ENCODE assay signal across 16 mouse cellular contexts in genomic region chr11:116369051-116369450, GRCm38 (mm10). TPM values are rescaled to one million over a fixed set of nuclear protein-coding genes. Genes with fewer than 3 reads are reported as not detected.
A peak's percentile ranks its signal among the peaks of the same experiment; 100 is the strongest.
DNase-seq lines count a peak whose midpoint lies in the region; ATAC-seq and TF ChIP-seq lines count a peak whose summit lies in the region.
"Had no signal": no experiment of that assay in that cellular context is flagged by ENCODE, and none has a peak within 500 bp of the region (broad histone marks: within the 10 kb centered on the region; RNA-seq: fewer than 3 reads in every experiment).

No protein-coding gene starts in this region.

- peaks cover 22% of the 10 kb centered on the region for H3K4me1 ChIP-seq in limb, embryonic 12.5 days (replicated peaks)
- H3K4me1 ChIP-seq in limb, embryonic 10.5 days = peaks cover 24% of the 10 kb centered on the region
- H3K4me1 ChIP-seq in bone marrow macrophage, adult 2 months (ENCODE audit: control insufficient read depth, insufficient read depth, low read length) = peaks cover 27% of the 10 kb centered on the region
- H3K4me1 ChIP-seq: neural tube, embryonic 15.5 days had no signal

- 0 out of 2 replicates have a peak overlapping the region, but pooled peaks have one; percentile 17 for H3K27ac ChIP-seq in limb, embryonic 12.5 days
- no peak overlapping the region for H3K27ac ChIP-seq in limb, embryonic 10.5 days
- H3K27ac ChIP-seq in bone marrow macrophage, adult 2 months (ENCODE audit: insufficient read depth, low read depth, low read length) = 0 out of 2 replicates have a peak overlapping the region, but pooled peaks have one; percentile 3
- H3K27ac ChIP-seq: embryonic facial prominence, embryonic 13.5 days; heart, embryonic 15.5 days; hindbrain, embryonic 13.5 days; layer of hippocampus, adult 2 months; neural tube, embryonic 15.5 days had no signal

- H3K4me3 ChIP-seq in limb, embryonic 12.5 days (replicated peaks) = no peak overlapping the region
- H3K4me3 ChIP-seq in limb, embryonic 10.5 days = no peak overlapping the region
- no peak overlapping the region for H3K4me3 ChIP-seq in bone marrow macrophage, adult 2 months (ENCODE audit: insufficient read depth, low read length)
- H3K4me3 ChIP-seq: embryonic facial prominence, embryonic 13.5 days; heart, embryonic 15.5 days; hindbrain, embryonic 13.5 days; layer of hippocampus, adult 2 months; neural tube, embryonic 15.5 days had no signal

- ATAC-seq in limb, embryonic 12.5 days (ENCODE audit: insufficient number of reproducible peaks, insufficient read depth, low FRiP score, low TSS enrichment, low read depth) = no peak

- no peak for TF ChIP-seq CTCF in bone marrow macrophage, adult 2 months (IDR thresholded peaks at IDR 0.05; ENCODE audit: low read depth, low read length)

- no peak for TF ChIP-seq POLR2A in bone marrow macrophage, adult 2 months (IDR thresholded peaks at IDR 0.05; ENCODE audit: borderline replicate concordance, low read depth, low read length)

- no peaks in the 10 kb centered on the region for H3K27me3 ChIP-seq in limb, embryonic 12.5 days
- H3K27me3 ChIP-seq in limb, embryonic 10.5 days (ENCODE audit: low read depth, poor library complexity, severe bottlenecking) = no peaks in the 10 kb centered on the region
- H3K27me3 ChIP-seq: embryonic facial prominence, embryonic 13.5 days; heart, embryonic 15.5 days; hindbrain, embryonic 13.5 days; neural tube, embryonic 15.5 days had no signal

- H3K9ac ChIP-seq in limb, embryonic 12.5 days (replicated peaks) = no peak overlapping the region
- H3K9ac ChIP-seq: embryonic facial prominence, embryonic 13.5 days; heart, embryonic 15.5 days; hindbrain, embryonic 13.5 days; neural tube, embryonic 15.5 days had no signal

- WGBS in limb, embryonic 12.5 days = 90% methylated on average over 14 of the region's 14 CpGs
- 95% methylated on average over 14 of the region's 14 CpGs for WGBS in limb, embryonic 10.5 days

- H3K4me2 ChIP-seq in limb, embryonic 12.5 days = no peak overlapping the region
- H3K4me2 ChIP-seq: embryonic facial prominence, embryonic 13.5 days; heart, embryonic 15.5 days; hindbrain, embryonic 13.5 days; neural tube, embryonic 15.5 days had no signal

- no peak for DNase-seq in limb, embryonic 10.5 days (ENCODE audit: low spot score)
- peak; percentile 59 for DNase-seq in CD4-positive helper T cell, adult 2 months (ENCODE audit: low read depth, low spot score)
- peak; percentile 68 for DNase-seq in naive thymus-derived CD4-positive, alpha-beta T cell, adult 2 months (ENCODE audit: low read depth)
- no peak for DNase-seq in testis, postnatal 10 days (ENCODE audit: low spot score)
- DNase-seq in frontal cortex, postnatal 14 days (ENCODE audit: low spot score in 2 of 2) = no peak
- DNase-seq: adrenal gland, postnatal 25 days; cerebellum, postnatal 25 days; kidney, adult 11 months; lung, adult 2 months had no signal

- H3K36me3 ChIP-seq in limb, embryonic 12.5 days = 0 out of 2 replicates have a peak, but pooled peaks cover 2% of the 10 kb centered on the region
- no peaks in the 10 kb centered on the region for H3K36me3 ChIP-seq in limb, embryonic 10.5 days
- H3K36me3 ChIP-seq: embryonic facial prominence, embryonic 13.5 days; heart, embryonic 15.5 days; hindbrain, embryonic 13.5 days; neural tube, embryonic 15.5 days had no signal

- H3K9me3 ChIP-seq in limb, embryonic 12.5 days = no peaks in the 10 kb centered on the region
- no peaks in the 10 kb centered on the region for H3K9me3 ChIP-seq in limb, embryonic 10.5 days (replicated peaks)
- H3K9me3 ChIP-seq: embryonic facial prominence, embryonic 13.5 days; heart, embryonic 15.5 days; hindbrain, embryonic 13.5 days; neural tube, embryonic 15.5 days had no signal

RNA-seq across cellular contexts. Expression of gene Foxj1, which starts 33.9 kb away (rescaled TPM):
- polyA plus RNA-seq in limb, embryonic 12.5 days (2016; fragmentation: Nextera tagmentation; extraction: Ambion mirVana) = 0.18 TPM in 2 replicates
- 0.68 and 1.5 TPM in 2 replicates for polyA plus RNA-seq in limb, embryonic 10.5 days (2016; fragmentation: Nextera tagmentation; extraction: Ambion mirVana)
- polyA plus RNA-seq in bone marrow macrophage, adult 2 months (2012; ENCODE audit: insufficient read depth, insufficient read length, missing spikeins) = not detected in 2 replicates

RNA-seq across cellular contexts. Expression of gene Rnf157, which starts 43.8 kb away (rescaled TPM):
- polyA plus RNA-seq in limb, embryonic 12.5 days (2016; fragmentation: Nextera tagmentation; extraction: Ambion mirVana) = 25.2 and 26.7 TPM in 2 replicates
- polyA plus RNA-seq in limb, embryonic 10.5 days (2016; fragmentation: Nextera tagmentation; extraction: Ambion mirVana) = 11.1 and 18.3 TPM in 2 replicates
- 12.3 and 12.4 TPM in 2 replicates for polyA plus RNA-seq in bone marrow macrophage, adult 2 months (2012; ENCODE audit: insufficient read depth, insufficient read length, missing spikeins)

Comparison
In these comparisons a context has a peak if more than half of its experiments do, and no peak if none do; other contexts are left out.
1. DNase-seq: peak in CD4-positive helper T cell, adult 2 months (single experiment) and naive thymus-derived CD4-positive, alpha-beta T cell, adult 2 months (single experiment); none in limb, embryonic 10.5 days (single experiment), testis, postnatal 10 days (single experiment) and frontal cortex, postnatal 14 days (0 of 2).